Mouse (Mus musculus) liver, postnatal 0 days (tissue): ENCODE data around the gene Tmprss13. TPM values are rescaled to one million over a fixed set of nuclear protein-coding genes. Genes with fewer than 3 reads are reported as not detected.

ENCODE experiments used
- ATAC-seq: fragments of 200-750 bp; cut with Nextera tagmentation; 2 replicates; pipeline ENCODE4 v1.8.0; 2017; ENCODE audit warnings: mild to moderate bottlenecking, moderate library complexity
- DNase-seq: peaks from one replicate; pipeline ENCODE4 v3.0.0-alpha.2; 2016
- H3K27ac ChIP-seq: fragments of 300-500 bp; sonication (generic); 2 replicates; pipeline ENCODE4 v1.5.1; 2014; ENCODE audit warnings: antibody characterized with exemption, moderate library complexity, mild to moderate bottlenecking, low read depth
- H3K27me3 ChIP-seq: fragments of 300-500 bp; sonication (generic); 2 replicates; pipeline ENCODE4 v1.6.1; 2014; ENCODE audit warnings: low read length, control low read depth, mixed read lengths; ENCODE audit not compliant: insufficient read depth
- H3K36me3 ChIP-seq: fragments of 300-500 bp; sonication (generic); replicated peaks from 2 replicates; pipeline ENCODE4 v1.6.1; 2014; ENCODE audit warnings: mild to moderate bottlenecking, control low read depth, low read length, moderate library complexity, mixed read lengths; ENCODE audit not compliant: insufficient read depth
- H3K4me1 ChIP-seq: fragments of 300-500 bp; sonication (generic); 2 replicates; pipeline ENCODE4 v1.6.1; 2014; ENCODE audit warnings: antibody characterized with exemption, mild to moderate bottlenecking, control low read depth; ENCODE audit not compliant: insufficient read depth
- H3K4me2 ChIP-seq: fragments of 300-500 bp; sonication (generic); 2 replicates; pipeline ENCODE4 v1.6.1; 2014; ENCODE audit warnings: low read depth, mild to moderate bottlenecking, low read length, moderate library complexity, mixed read lengths
- H3K4me3 ChIP-seq: fragments of 300-500 bp; sonication (generic); 2 replicates; pipeline ENCODE4 v1.5.1; 2014; ENCODE audit warnings: low read depth, low read length
- H3K9ac ChIP-seq: fragments of 300-500 bp; sonication (generic); replicated peaks from 2 replicates; pipeline ENCODE4 v1.6.1; 2014; ENCODE audit warnings: mild to moderate bottlenecking, moderate library complexity
- H3K9me3 ChIP-seq: fragments of 300-500 bp; sonication (generic); 2 replicates; pipeline ENCODE4 v1.6.1; 2016; ENCODE audit warnings: mild to moderate bottlenecking, control low read depth, low read length, mixed read lengths
- CTCF ChIP-seq: sonication (generic); IDR thresholded peaks from 2 replicates; pipeline ENCODE4 v1.5.1; 2016; ENCODE audit warnings: antibody characterized with exemption, low read depth
- EP300 ChIP-seq: IDR thresholded peaks from 2 replicates; pipeline ENCODE4 v1.6.1; 2016; ENCODE audit warnings: antibody characterized with exemption, low read depth, mild to moderate bottlenecking
- WGBS: fragments of 180-500 bp; shearing (Covaris S2); extraction: QIAGEN DNeasy Blood & Tissue Kit; methylation state at CpG from one replicate; pipeline ENCODE4 v1.1.7; 2014; ENCODE audit not compliant: insufficient replicate concordance; 5-methylcytosine and 5-hydroxymethylcytosine counted together
- polyA plus RNA-seq: library from polyadenylated mRNA; unstranded; fragments of >200 nt; fragmentation: Nextera tagmentation; extraction: Ambion mirVana; gene quantifications from 2 replicates; pipeline ENCODE4 v1.2.1, GENCODE M21; 2015

Tmprss13 gene
- polyA plus RNA-seq, 1 experiment from 2014 or later = not detected

DNA sequence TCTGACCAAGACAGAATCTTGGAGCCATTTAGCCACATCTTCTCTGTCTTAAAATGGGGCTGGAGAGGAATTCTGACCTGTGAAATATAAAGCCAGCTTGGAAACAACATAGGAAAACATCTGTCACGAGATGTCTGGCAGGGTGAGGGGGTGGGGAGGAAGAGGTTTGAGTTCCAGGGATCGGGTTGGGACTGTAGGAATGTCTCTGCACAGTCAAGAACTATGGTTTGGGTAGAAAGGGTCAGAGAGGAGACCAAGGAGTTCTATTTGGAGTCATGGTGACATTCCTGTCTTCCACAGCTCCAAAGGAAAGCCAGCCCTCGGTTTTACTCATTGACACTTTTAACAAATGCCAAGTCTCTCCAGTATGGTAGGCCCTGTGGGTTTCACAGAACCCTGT, 55.0 kb downstream of the Tmprss13 start:
- WGBS = 62% methylated on average over 3 of the region's 3 CpGs
- no peak overlapping the region for H3K27ac ChIP-seq
- no peak for TF ChIP-seq CTCF
- no peak for TF ChIP-seq EP300
- H3K4me2 ChIP-seq = no peak overlapping the region
- no peak overlapping the region for H3K9ac ChIP-seq
- DNase-seq = no peak
- H3K4me1 ChIP-seq = no peaks in the 10 kb centered on the region
- H3K36me3 ChIP-seq = no peaks in the 10 kb centered on the region
- no peaks in the 10 kb centered on the region for H3K9me3 ChIP-seq
- ATAC-seq = no peak
- peaks cover 28% of the 10 kb centered on the region for H3K27me3 ChIP-seq
- H3K4me3 ChIP-seq = no peak overlapping the region

DNA sequence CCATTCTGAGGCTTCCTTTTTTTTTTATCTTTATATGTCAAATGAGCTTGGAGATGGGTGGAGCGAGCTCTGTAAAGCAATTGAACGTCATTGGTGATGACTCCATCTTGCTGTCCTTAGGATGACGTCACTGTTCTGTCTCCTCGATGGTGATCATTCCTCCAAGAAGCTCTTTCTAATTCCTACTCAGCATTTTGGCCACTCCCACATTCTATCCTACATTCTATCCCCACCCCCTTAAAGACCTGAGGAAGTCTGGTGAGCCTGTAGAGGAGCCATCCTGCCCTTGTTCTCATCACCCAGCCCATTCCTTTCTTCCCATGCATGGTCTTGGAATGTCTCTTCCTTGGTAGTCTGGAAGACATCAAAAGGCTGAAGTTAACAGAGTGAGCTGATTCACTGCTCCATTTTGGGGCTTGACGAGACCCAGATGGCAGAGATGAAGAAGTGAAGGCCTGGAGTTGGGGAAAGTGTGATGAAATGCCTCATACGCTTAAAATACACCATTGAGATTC, 56.1 kb downstream of the Tmprss13 start:
- 79% methylated on average over 6 of the region's 6 CpGs for WGBS

DNA sequence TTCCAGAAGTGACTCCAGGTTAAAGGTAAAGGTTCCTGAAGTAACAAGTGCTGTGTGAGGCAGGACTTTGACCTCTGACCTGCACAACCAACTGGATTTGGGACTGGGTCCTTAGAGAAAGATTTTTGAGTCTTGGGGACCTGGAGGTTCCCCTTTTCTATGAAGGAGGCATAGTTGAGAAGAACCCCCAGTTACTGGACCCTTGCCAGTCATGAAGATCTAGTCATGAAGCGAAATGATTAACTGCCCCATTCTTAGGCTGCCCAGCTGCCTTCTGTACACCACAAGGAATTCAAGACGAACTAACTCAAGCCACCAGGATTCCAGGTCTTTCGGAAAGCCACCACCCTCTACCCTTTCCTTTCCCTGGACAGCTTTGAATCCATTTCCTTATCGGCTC, 57.5 kb downstream of the Tmprss13 start:
- H3K9ac ChIP-seq = no peak overlapping the region
- no peaks in the 10 kb centered on the region for H3K36me3 ChIP-seq
- DNase-seq (no peak), ATAC-seq (no peak)
- no peaks in the 10 kb centered on the region for H3K9me3 ChIP-seq
- no peak overlapping the region for H3K27ac ChIP-seq
- no peaks in the 10 kb centered on the region for H3K4me1 ChIP-seq
- TF ChIP-seq CTCF = no peak
- no peak for TF ChIP-seq EP300
- WGBS = 48% methylated on average over 4 of the region's 4 CpGs
- no peak overlapping the region for H3K4me2 ChIP-seq
- H3K4me3 ChIP-seq = no peak overlapping the region
- H3K27me3 ChIP-seq = peaks cover 6% of the 10 kb centered on the region; the same call in 1 of the 2 replicates

More for the DNA sequence above, 56.1 kb downstream of the Tmprss13 start:
- ATAC-seq = no peak
- H3K4me2 ChIP-seq = no peak overlapping the region
- H3K9me3 ChIP-seq = no peaks in the 10 kb centered on the region
- no peaks in the 10 kb centered on the region for H3K36me3 ChIP-seq
- no peak overlapping the region for H3K4me3 ChIP-seq
- no peaks in the 10 kb centered on the region for H3K4me1 ChIP-seq
- no peak for DNase-seq
- peaks cover 19% of the 10 kb centered on the region for H3K27me3 ChIP-seq
- H3K9ac ChIP-seq = no peak overlapping the region
- no peak for TF ChIP-seq EP300
- H3K27ac ChIP-seq = no peak overlapping the region

DNA sequence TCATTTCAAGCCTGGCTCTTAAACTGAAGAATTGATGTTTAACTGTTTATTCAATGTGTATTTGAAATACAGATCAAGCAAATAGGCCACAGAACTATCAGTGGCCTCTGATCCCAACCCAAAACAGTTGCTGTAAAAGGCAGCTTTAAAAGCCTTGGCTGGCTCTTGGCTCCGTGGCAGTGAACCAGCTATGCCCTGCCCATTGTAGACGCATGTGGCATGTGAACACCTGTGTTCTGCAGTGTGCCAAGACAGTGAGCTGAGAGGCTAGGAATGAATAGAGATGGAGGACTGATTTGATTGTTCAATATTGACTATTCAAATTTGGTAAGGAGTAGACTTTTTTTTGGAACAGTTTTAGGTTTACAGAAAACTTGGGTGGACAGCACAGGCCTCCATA, 58.0 kb downstream of the Tmprss13 start:
- 51% methylated on average over 2 of the region's 2 CpGs for WGBS
- H3K4me2 ChIP-seq = no peak overlapping the region
- no peak for ATAC-seq
- no peaks in the 10 kb centered on the region for H3K36me3 ChIP-seq
- DNase-seq = no peak
- no peak overlapping the region for H3K9ac ChIP-seq
- H3K9me3 ChIP-seq = no peaks in the 10 kb centered on the region
- H3K27ac ChIP-seq = no peak overlapping the region
- H3K27me3 ChIP-seq = peaks cover 5% of the 10 kb centered on the region; the same call in 1 of the 2 replicates
- TF ChIP-seq EP300 (no peak), CTCF (no peak)
- H3K4me3 ChIP-seq = no peak overlapping the region
- H3K4me1 ChIP-seq = no peaks in the 10 kb centered on the region

DNA sequence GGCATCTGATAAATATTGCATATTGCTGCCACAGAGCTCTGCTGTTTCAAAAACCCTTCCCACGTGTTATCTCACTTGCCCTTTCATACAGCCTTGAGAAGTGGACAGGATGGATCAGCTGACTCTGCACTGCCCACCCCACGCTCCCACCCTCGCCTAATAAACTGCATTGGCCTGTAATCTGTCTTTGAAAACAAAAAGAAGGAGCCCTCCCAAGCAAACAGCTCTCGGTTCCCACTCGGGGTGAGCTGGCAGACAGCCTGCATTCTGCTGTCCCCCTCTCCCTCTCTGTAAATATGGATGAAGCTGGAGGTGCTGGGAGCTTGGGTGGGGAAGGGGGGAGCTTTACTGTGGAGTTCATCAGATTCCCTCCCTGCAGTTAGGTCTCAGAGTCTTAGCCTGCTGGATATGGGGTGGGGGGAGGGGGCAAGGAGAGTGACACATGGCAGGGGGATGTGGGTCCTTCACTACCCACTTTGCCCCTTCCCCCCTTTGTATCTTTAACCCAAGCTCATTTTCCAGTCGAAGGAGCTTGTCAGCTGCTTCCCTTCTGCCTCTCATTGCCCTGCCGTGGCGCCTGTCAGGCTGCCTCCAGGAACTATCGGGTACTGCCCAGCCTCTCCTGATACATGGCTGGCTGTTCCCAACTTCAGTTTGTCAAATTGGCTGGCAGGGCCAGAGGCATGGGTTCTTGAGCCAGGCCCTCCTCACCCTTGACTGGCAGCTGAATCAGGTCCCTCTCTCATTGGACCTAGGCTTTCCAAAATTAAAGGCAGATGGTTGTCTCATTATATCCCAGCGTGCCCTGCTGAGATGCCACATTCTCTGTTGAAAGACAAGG, 61.7 kb downstream of the Tmprss13 start:
- ATAC-seq (no peak), DNase-seq (no peak)
- Histone ChIP-seq H3K9me3 (no peaks in the 10 kb centered on the region), H3K4me3 (no peak overlapping the region), H3K9ac (no peak overlapping the region), H3K36me3 (no peaks in the 10 kb centered on the region), H3K4me1 (no peaks in the 10 kb centered on the region), H3K4me2 (no peak overlapping the region), H3K27me3 (no peaks in the 10 kb centered on the region), H3K27ac (no peak overlapping the region)
- TF ChIP-seq CTCF (no peak), EP300 (no peak)
- WGBS = 49% methylated on average over 10 of the region's 10 CpGs

DNA sequence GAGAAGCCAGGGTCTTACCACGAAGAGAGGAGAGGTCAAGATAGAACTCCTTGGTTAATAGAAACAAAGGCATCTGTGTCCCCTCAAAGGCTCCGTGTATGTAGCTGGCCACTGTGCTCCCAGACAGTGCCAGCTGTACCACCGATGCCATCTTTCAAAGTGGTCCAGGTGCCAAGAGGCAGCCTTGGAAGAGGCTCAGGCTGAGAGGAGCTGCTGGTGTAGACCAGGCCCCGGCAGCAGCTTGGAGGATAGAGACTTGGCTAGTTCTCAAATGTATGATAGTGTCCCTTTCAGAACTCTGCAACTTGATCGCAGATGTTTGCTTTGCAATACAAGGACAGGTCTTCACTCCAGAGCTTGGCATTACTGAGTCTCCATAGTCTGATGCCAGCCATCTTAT, 63.4 kb downstream of the Tmprss13 start:
- no peaks in the 10 kb centered on the region for H3K9me3 ChIP-seq
- 56% methylated on average over 5 of the region's 5 CpGs for WGBS
- no peaks in the 10 kb centered on the region for H3K27me3 ChIP-seq
- no peak for ATAC-seq
- TF ChIP-seq EP300 = no peak
- TF ChIP-seq CTCF = no peak
- H3K27ac ChIP-seq = no peak overlapping the region
- no peak overlapping the region for H3K4me2 ChIP-seq
- H3K4me3 ChIP-seq = no peak overlapping the region
- H3K9ac ChIP-seq = no peak overlapping the region
- no peaks in the 10 kb centered on the region for H3K4me1 ChIP-seq
- H3K36me3 ChIP-seq = no peaks in the 10 kb centered on the region
- no peak for DNase-seq
